Mouse (Mus musculus): ENCODE measurements at regions not wholly inside any gene's neighbourhood (a gene's known extent, or its start where the extent isn't known, plus 50 kb on each side); places are given as distances from the start of the nearest gene placed in this dataset.

GRCm38 (mm10) chr5:125843259-125843658 lies 311.7 kb downstream of the Tmem132b start:
- DNase-seq, result no peak

- DNase-seq, result peak in 1 of 2 experiments; percentile 1
Measured at GRCm38 (mm10) chr5:125849722-125850121, 318.1 kb downstream of the Tmem132b start.

- no peak for DNase-seq
Measured at GRCm38 (mm10) chr5:125876296-125876695, 344.7 kb downstream of the Tmem132b start.

GRCm38 (mm10) chr5:125888840-125889239 lies 357.3 kb downstream of the Tmem132b start:
- DNase-seq, result no peak

- no peak for DNase-seq
Measured at GRCm38 (mm10) chr5:125893864-125894263, 362.3 kb downstream of the Tmem132b start.

- no peak for DNase-seq
Measured at GRCm38 (mm10) chr5:125902038-125902437, 370.5 kb downstream of the Tmem132b start.

- no peak for DNase-seq
Measured at GRCm38 (mm10) chr5:125904426-125904825, 372.9 kb downstream of the Tmem132b start.

- DNase-seq, result no peak
Measured at GRCm38 (mm10) chr5:125907332-125907731, 375.8 kb downstream of the Tmem132b start.

- DNase-seq, result no peak
Measured at GRCm38 (mm10) chr5:125907909-125908308, 376.3 kb downstream of the Tmem132b start.

- no peak for DNase-seq
Measured at GRCm38 (mm10) chr5:125915857-125916256, 384.3 kb downstream of the Tmem132b start.

GRCm38 (mm10) chr5:125920965-125921364 lies 389.4 kb downstream of the Tmem132b start:
- DNase-seq, result no peak

- DNase-seq, result no peak
Measured at GRCm38 (mm10) chr5:125925856-125926497, 394.4 kb downstream of the Tmem132b start.

- DNase-seq, result no peak
Measured at GRCm38 (mm10) chr5:125931502-125931901, 399.9 kb downstream of the Tmem132b start.

GRCm38 (mm10) chr5:125939416-125939815 lies 407.8 kb downstream of the Tmem132b start:
- DNase-seq, result no peak

- DNase-seq, result no peak
Measured at GRCm38 (mm10) chr5:125946729-125947128, 415.2 kb downstream of the Tmem132b start.

- DNase-seq, result no peak
Measured at GRCm38 (mm10) chr5:125951641-125952040, 420.1 kb downstream of the Tmem132b start.

GRCm38 (mm10) chr5:125964039-125964438 lies 432.5 kb downstream of the Tmem132b start:
- peak; percentile 4 to 53 for DNase-seq

- DNase-seq, result no peak
Measured at GRCm38 (mm10) chr5:125968151-125968550, 436.6 kb downstream of the Tmem132b start.

GRCm38 (mm10) chr5:125974035-125974434 lies 442.5 kb downstream of the Tmem132b start:
- DNase-seq, result no peak

GRCm38 (mm10) chr5:125979801-125980200 lies 448.2 kb downstream of the Tmem132b start:
- no peak for DNase-seq

GRCm38 (mm10) chr5:125985356-125985755 lies 453.8 kb downstream of the Tmem132b start:
- no peak for DNase-seq

GRCm38 (mm10) chr5:125997173-125997572 lies 465.6 kb downstream of the Tmem132b start:
- DNase-seq, result no peak

GRCm38 (mm10) chr5:126007871-126008270 lies 476.3 kb downstream of the Tmem132b start:
- DNase-seq, result no peak

GRCm38 (mm10) chr5:126008321-126008720 lies 476.7 kb downstream of the Tmem132b start:
- no peak for DNase-seq

- DNase-seq, result no peak
Measured at GRCm38 (mm10) chr5:126019781-126020180, 488.2 kb downstream of the Tmem132b start.

Data from kidney, postnatal 36 days (tissue).